Mouse (Mus musculus) MEL (cell line): ENCODE data around the gene 1700024P04Rik. TPM values are rescaled to one million over a fixed set of nuclear protein-coding genes. Genes with fewer than 3 reads are reported as not detected.

ENCODE experiments used
- DNase-seq: peaks from one replicate; pipeline ENCODE4 v3.0.0; 2011; ENCODE audit warnings: low read depth, low spot score
- H3K27ac ChIP-seq: 2 replicates; pipeline ENCODE4 v1.5.1; 2012; ENCODE audit warnings: low read depth, mild to moderate bottlenecking, control low read depth, low read length, moderate library complexity; ENCODE audit not compliant: control insufficient read depth
- H3K27me3 ChIP-seq, 2 experiments: fragments of 150-350 bp in 1 of 2; sonication (generic) in 1 of 2; 2 replicates each; pipeline ENCODE4 v1.6.1; 2012; ENCODE audit warnings: low read length in 2 of 2, mild to moderate bottlenecking in 2 of 2, improper control_type of control experiment in 1 of 2, moderate library complexity in 1 of 2; ENCODE audit not compliant: insufficient read depth in 2 of 2, control insufficient read depth in 1 of 2
- H3K36me3 ChIP-seq, 2 experiments: 2 replicates each; pipeline ENCODE4 v1.6.1; 2012 to 2014; ENCODE audit warnings: low read length in 2 of 2, improper control_type of control experiment in 1 of 2, inconsistent platforms in 1 of 2, mild to moderate bottlenecking in 1 of 2; ENCODE audit not compliant: insufficient read depth in 2 of 2, control insufficient read depth in 1 of 2
- H3K4me1 ChIP-seq, 2 experiments: fragments of 150-350 bp in 1 of 2; sonication (generic) in 1 of 2; 2 replicates each; pipeline ENCODE4 v1.6.1; 2012; ENCODE audit warnings: low read length in 2 of 2, improper control_type of control experiment in 1 of 2, mild to moderate bottlenecking in 1 of 2; ENCODE audit not compliant: insufficient read depth in 2 of 2, control insufficient read depth in 1 of 2
- H3K4me3 ChIP-seq, 2 experiments: fragments of 150-350 bp in 1 of 2; sonication (generic) in 1 of 2; 2 replicates each; pipeline ENCODE4 v1.5.1; 2012; ENCODE audit warnings: low read depth in 2 of 2, low read length in 2 of 2, mild to moderate bottlenecking in 2 of 2, moderate library complexity in 2 of 2, control low read depth in 1 of 2, improper control_type of control experiment in 1 of 2; ENCODE audit not compliant: control insufficient read depth in 1 of 2, insufficient read depth in 1 of 2
- H3K79me2 ChIP-seq: 2 replicates; pipeline ENCODE4 v1.6.1; 2012; ENCODE audit warnings: mild to moderate bottlenecking, low read length, moderate library complexity; ENCODE audit not compliant: control insufficient read depth, poor library complexity, insufficient read depth
- H3K9ac ChIP-seq: 2 replicates; pipeline ENCODE4 v1.6.1; 2012; ENCODE audit warnings: low read depth, mild to moderate bottlenecking, control low read depth, low read length, moderate library complexity; ENCODE audit not compliant: control insufficient read depth, poor library complexity, severe bottlenecking
- H3K9me3 ChIP-seq: fragments of 150-350 bp; sonication (generic); replicated peaks from 2 replicates; pipeline ENCODE4 v1.6.1; 2012; ENCODE audit warnings: mild to moderate bottlenecking, low read length, improper control_type of control experiment, moderate library complexity; ENCODE audit not compliant: insufficient read depth
- BHLHE40 ChIP-seq: IDR thresholded peaks from 2 replicates; pipeline ENCODE4 v1.6.1; 2012; ENCODE audit warnings: low read depth, mild to moderate bottlenecking, inconsistent platforms, low read length, improper control_type of control experiment, borderline replicate concordance
- CHD2 ChIP-seq: IDR thresholded peaks from 2 replicates; pipeline ENCODE4 v1.6.1; 2011; ENCODE audit warnings: low read length, improper control_type of control experiment
- E2F4 ChIP-seq: IDR thresholded peaks from 2 replicates; pipeline ENCODE4 v1.6.1; 2011; ENCODE audit warnings: low read depth, low read length, improper control_type of control experiment, borderline replicate concordance
- GABPA ChIP-seq: IDR thresholded peaks from 2 replicates; pipeline ENCODE4 v1.6.1; 2012; ENCODE audit warnings: low read depth, mild to moderate bottlenecking, inconsistent platforms, low read length, improper control_type of control experiment, moderate library complexity
- GATA1 ChIP-seq: IDR thresholded peaks from 2 replicates; pipeline ENCODE4 v1.6.1; 2011; ENCODE audit warnings: low read depth, low read length, improper control_type of control experiment
- HCFC1 ChIP-seq: IDR thresholded peaks from 2 replicates; pipeline ENCODE4 v1.6.1; 2012; ENCODE audit warnings: low read depth, mild to moderate bottlenecking, inconsistent platforms, low read length, improper control_type of control experiment, moderate library complexity
- KAT2A ChIP-seq: conservative IDR thresholded peaks from 2 replicates; pipeline ENCODE4 v1.6.1; 2012; ENCODE audit warnings: low read depth, low read length, improper control_type of control experiment, inconsistent platforms
- MEF2A ChIP-seq: IDR thresholded peaks from 2 replicates; pipeline ENCODE4 v1.6.1; 2014; ENCODE audit warnings: low read depth, mild to moderate bottlenecking, inconsistent platforms, low read length, improper control_type of control experiment; ENCODE audit not compliant: poor library complexity, insufficient replicate concordance, severe bottlenecking; ENCODE audit errors: extremely low read depth
- MYB ChIP-seq: IDR thresholded peaks from 2 replicates; pipeline ENCODE4 v1.6.1; 2011; ENCODE audit warnings: mild to moderate bottlenecking, low read depth, low read length, improper control_type of control experiment
- NELFE ChIP-seq: IDR thresholded peaks from 2 replicates; pipeline ENCODE4 v1.6.1; 2011; ENCODE audit warnings: low read depth, low read length, improper control_type of control experiment
- NRF1 ChIP-seq: IDR thresholded peaks from 2 replicates; pipeline ENCODE4 v1.6.1; 2014; ENCODE audit warnings: low read depth, mild to moderate bottlenecking, inconsistent platforms, low read length, improper control_type of control experiment, moderate library complexity; ENCODE audit not compliant: poor library complexity, insufficient read depth, severe bottlenecking
- POLR2AphosphoS2 ChIP-seq: IDR thresholded peaks from 2 replicates; pipeline ENCODE4 v1.6.1; 2011; ENCODE audit warnings: low read length, improper control_type of control experiment
- SIN3A ChIP-seq: IDR thresholded peaks from 2 replicates; pipeline ENCODE4 v1.6.1; 2012; ENCODE audit warnings: low read length, improper control_type of control experiment, inconsistent platforms
- SMC3 ChIP-seq: IDR thresholded peaks from 2 replicates; pipeline ENCODE4 v1.6.1; 2011; ENCODE audit warnings: low read depth, low read length, improper control_type of control experiment
- UBTF ChIP-seq: IDR thresholded peaks from 2 replicates; pipeline ENCODE4 v1.6.1; 2012; ENCODE audit warnings: low read depth, mild to moderate bottlenecking, inconsistent platforms, low read length, improper control_type of control experiment, moderate library complexity, borderline replicate concordance; ENCODE audit not compliant: insufficient read depth
- USF2 ChIP-seq, 2 experiments: IDR thresholded peaks; 2 replicates each; pipeline ENCODE4 v1.6.1; 2011 to 2012; ENCODE audit warnings: improper control_type of control experiment in 2 of 2, low read length in 2 of 2, borderline replicate concordance in 1 of 2, inconsistent platforms in 1 of 2, low read depth in 1 of 2, mild to moderate bottlenecking in 1 of 2; ENCODE audit not compliant: insufficient read depth in 1 of 2
- ZKSCAN1 ChIP-seq: IDR thresholded peaks from 2 replicates; pipeline ENCODE4 v1.6.1; 2012; ENCODE audit warnings: low read depth, mild to moderate bottlenecking, inconsistent platforms, low read length, improper control_type of control experiment, moderate library complexity
- ZNF384 ChIP-seq: IDR thresholded peaks from 2 replicates; pipeline ENCODE4 v1.6.1; 2012; ENCODE audit warnings: low read depth, mild to moderate bottlenecking, inconsistent platforms, low read length, improper control_type of control experiment
- polyA plus RNA-seq, 2 experiments: library from polyadenylated mRNA; stranded (reverse) in 1 of 2; unstranded in 1 of 2; fragments of >175 nt in 1 of 2; fragments of >200 nt in 1 of 2; gene quantifications; 2 replicates each; pipeline versions ENCODE4 v1.2.1 to v1.2.4; 2012; ENCODE audit warnings: low replicate concordance in 2 of 2, low read depth in 1 of 2; ENCODE audit not compliant: insufficient read length in 2 of 2, insufficient read depth in 1 of 2, missing spikeins in 1 of 2
- total RNA-seq: library from RNA; depleted of rRNA; stranded (reverse); fragments of 300-350 nt; gene quantifications from 2 replicates; pipeline ENCODE4 v1.2.3, GENCODE M21; 2012; rRNA removed

The 1700024P04Rik gene
- total and polyA plus RNA-seq, 3 experiments, result not detected

DNA sequence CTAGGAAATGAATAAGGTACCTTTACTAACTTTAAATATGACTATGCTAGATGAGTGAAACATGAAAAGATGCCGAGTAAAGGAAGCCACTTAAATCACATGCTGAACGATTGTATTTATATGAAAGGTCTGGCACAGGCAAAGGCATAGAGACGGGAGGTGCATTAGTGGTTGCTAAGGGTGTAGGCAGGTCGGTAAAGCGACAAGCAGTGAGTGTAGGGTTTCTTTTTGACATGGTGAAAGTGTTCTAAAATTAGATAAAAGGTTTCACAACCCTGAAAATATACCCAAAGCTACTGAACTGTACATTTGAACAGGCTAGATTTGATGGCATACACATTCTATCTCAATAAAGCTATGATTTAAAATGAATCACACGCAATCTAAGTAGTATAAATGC lies 47.3 kb downstream of the 1700024P04Rik start:
- TF ChIP-seq GABPA (no peak), CHD2 (no peak), MYB (no peak), NRF1 (no peak), HCFC1 (no peak), SMC3 (no peak), UBTF (no peak), MEF2A (no peak), ZKSCAN1 (no peak), BHLHE40 (no peak), POLR2AphosphoS2 (no peak), SIN3A (no peak), ZNF384 (no peak), NELFE (no peak), E2F4 (no peak), KAT2A (no peak), USF2 (IDR thresholded peaks at IDR 0.05; ENCODE audit: borderline replicate concordance in 1 of 2, insufficient read depth in 1 of 2, low read depth in 1 of 2, low read length in 2 of 2) (no peak), GATA1 (no peak)
- no peak for DNase-seq

More for the DNA sequence above, 47.3 kb downstream of the 1700024P04Rik start:
- no peak overlapping the region for H3K9ac ChIP-seq
- peaks cover 2% of the 10 kb centered on the region in 2 experiments; a peak in 2 of 4 replicates for H3K27me3 ChIP-seq
- H3K4me3 ChIP-seq, result no peak overlapping the region
- H3K27ac ChIP-seq, result no peak overlapping the region
- H3K4me1 ChIP-seq, result no peaks in the 10 kb centered on the region
- H3K36me3 ChIP-seq, result no peaks in the 10 kb centered on the region
- H3K9me3 ChIP-seq, result no peaks in the 10 kb centered on the region
- H3K79me2 ChIP-seq, result no peaks in the 10 kb centered on the region

Other genes with a start within 250 kb of the 1700024P04Rik start
- 2.2 and 2.4 TPM in 2 replicates for gene Fcho2, start 169.1 kb downstream of the 1700024P04Rik start, total RNA-seq
- 1 to 10 TPM in 1 of 2 experiments, not detected in 1; 5.8 TPM for gene Fcho2, start 169.1 kb downstream of the 1700024P04Rik start, polyA plus RNA-seq
- gene Tnpo1, start 58.2 kb downstream of the 1700024P04Rik start, total RNA-seq, result 123 and 131 TPM in 2 replicates
- gene Tnpo1, start 58.2 kb downstream of the 1700024P04Rik start, polyA plus RNA-seq, result 10 to 100 TPM; 48.0 to 89.6 TPM
- not detected in 2 replicates for gene Zfp366, start 200.3 kb upstream of the 1700024P04Rik start, total RNA-seq
- gene Zfp366, start 200.3 kb upstream of the 1700024P04Rik start, polyA plus RNA-seq, result not detected